Mouse (Mus musculus): ENCODE results near the gene Il4i1.
"Not testable (repeated sequence)": the region's sequence is repeated elsewhere in the genome, so short reads cannot be mapped to it uniquely, and the experiment has no call there.

Il4i1 gene

DNA sequence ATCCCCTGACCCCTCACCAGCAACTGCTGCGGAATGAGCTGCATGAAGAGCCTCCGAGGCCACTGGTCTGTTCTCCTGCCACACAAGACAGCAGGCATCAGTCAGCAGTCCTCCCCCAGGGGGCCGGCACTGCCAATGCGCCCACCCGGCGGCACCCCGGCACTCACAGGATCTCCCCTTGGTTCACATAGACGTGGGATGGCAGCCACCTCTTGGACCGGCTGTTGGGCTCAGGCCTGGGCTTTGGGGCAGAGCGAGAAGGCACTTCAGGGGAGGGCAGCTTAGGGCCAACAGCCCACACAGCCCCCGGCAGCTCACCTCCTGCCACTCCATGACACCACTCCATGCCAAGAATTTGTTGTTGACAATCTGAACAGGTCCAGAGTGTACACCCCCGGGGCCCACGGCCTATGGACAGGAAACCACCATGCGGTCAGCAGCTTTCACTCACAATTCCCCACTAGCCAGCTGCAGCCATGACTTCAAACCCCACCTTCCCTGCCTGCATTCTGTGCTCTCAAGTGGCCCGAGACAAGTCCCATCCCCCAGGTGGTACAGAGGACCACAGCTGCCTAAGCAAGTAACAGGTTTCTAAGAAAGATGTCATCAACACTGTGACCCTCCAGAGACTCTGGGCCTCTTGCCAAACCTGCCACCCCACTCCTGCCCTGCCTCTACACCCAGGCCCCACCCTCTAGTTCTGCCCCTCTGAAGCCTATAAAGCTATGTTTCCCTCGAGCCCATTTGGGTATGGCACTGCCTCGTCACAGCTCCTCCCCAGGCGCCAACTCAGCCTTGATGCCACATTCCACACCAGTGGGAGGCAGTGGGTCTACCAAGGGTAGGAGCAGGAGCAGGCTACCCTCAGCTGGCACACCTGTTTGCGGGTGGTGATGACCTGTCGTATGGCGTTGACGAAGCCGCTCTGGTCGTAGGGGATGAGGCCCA lies 48.7 kb downstream of the Il4i1 start:
- DNase-seq, result no peak

DNA sequence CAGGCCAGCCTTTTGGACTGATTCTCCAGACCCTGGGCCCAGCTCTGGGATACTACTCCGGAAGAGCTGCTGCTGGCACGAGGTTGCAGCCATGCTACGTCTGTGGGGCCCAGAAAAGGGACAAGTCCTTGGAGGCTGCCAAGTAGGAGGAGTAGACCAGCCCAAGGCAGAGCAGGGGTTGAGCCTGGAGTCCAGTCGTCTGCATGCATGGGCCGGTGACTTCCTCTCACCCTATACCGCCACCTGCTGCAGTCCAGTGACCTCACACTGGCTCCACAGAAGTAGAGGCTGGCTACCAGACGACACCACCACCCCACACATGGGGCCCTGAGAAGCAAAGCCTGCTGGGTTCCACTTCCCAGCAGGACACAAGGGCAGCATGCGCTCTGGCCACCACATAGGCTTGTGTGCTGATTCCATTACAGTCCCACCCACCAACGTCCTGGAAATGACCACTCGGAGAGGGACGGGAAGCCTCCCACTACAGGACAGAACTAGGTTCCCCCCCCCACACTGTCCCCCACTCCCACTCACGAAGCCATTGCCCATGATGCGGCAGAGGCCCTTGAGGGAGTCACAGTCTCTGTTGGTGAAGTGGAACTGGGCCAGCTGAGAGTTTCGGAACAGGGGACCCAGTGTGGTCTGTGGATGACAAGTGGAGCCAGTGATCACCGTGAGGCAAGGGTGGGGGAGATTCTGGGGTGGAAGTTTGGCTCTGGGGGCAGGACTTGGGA lies 50.3 kb downstream of the Il4i1 start:
- peak; percentile 73 for DNase-seq

DNA sequence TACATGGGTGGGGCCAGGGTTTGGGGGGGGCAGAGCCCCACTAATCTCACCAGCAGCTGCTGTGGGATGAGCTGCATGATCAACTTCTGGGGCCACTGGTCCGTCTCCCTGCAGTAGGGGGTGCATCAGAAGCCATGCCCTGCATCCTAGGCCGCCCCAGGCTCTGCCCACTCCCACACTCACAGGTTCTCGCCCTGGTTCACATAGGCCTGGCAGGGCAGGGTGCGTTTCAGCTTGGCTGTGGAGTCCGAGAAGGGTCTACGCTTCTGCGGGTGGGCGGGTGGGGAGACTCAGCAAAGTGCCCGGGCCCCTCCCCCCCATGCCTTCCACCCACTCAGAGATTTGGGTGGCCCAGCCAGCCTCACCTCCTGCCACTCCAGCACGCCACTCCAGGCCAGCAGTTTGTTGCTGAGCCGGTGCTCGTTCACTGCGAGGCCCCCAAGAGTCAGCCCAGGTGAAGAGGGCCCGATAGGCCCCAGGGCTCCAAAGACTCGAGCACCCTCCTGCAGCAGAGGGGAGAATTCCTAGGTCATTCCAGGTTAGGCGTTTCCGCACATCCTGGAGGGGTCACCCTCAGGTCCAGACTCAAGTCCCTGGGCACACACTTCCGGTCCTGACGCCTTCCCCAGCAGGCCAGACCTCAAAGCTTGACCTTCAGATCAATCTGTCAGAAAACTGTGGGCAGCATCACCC lies 51.0 kb downstream of the Il4i1 start:
- DNase-seq, result no peak

DNA sequence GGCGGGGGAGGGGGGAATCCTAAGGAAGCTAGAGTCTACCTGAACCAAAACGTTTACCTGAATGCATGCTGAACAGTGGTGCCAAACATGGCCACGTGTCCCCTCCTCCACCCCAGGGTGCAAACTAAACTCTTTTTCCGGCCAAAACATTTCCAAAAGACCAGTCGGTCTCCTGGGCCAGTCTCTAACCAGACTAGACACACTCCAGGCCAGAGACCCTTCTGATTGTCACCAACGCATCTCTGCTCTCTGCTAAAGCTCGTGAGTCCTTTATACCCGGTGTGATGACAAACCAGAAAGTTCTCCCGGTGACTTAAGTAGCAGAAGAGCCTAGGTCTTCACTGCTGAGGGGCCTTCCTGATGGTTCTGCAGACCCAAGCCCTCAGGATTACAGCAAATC lies 51.6 kb downstream of the Il4i1 start:
- no peak for DNase-seq

DNA sequence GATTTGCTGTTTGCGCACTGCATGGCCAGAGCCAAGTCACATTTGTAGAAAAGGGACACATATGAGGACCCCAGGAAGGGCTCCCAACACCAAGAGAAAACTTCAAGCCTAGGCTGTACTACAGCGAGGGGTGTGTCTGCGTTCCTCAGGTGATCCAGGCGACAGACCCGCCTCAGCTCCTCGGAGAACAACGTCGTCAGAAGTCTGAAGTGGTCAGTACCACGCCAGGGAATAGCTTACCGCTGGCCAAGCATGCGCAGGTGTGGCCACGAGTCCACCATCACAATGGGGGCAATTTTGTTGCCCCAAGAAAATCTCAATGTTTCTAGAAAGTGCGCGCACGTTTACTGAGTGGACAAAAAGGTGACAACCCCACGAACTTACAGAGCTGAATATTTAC lies 52.3 kb downstream of the Il4i1 start:
- peak; percentile 85 for DNase-seq

DNA sequence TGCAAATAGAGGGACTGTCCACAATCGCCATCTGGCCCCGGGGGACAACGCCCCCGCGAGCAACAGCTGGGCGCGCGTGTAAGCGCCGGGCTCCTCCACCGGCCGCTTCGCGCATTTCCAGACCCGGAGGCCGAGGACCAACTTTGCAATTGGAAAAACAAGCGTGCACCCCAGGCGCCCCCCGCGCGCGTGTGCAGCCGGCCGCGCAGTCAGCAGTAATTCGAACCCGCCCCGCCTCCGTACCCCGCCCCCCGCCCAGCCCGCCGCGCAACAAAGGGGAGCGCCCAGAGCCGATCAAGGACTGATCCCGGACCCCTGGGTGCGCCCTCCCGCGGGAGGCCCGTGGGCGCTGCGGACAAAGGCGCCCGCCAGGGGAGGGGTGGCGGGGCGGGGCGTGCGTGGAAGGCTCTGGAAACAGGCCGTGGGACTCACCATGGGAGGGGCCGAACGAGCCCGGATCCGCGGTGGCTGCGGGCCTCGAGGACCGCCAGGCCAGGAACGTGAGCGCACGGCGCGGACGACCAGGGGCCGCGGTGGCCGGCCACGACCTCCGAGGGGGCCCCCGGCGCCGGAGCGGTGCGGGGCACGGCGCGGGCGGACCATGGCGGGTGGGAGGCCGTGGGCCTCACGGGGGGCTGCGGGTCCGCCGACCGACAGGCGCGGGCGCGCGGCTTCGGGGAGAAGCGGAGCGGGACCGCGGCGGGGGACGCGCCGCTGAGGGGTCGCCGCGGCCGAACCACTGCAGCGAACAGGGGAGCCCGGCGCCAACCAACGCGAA lies 52.9 kb downstream of the Il4i1 start:
- DNase-seq, result peak; percentile 77

DNA sequence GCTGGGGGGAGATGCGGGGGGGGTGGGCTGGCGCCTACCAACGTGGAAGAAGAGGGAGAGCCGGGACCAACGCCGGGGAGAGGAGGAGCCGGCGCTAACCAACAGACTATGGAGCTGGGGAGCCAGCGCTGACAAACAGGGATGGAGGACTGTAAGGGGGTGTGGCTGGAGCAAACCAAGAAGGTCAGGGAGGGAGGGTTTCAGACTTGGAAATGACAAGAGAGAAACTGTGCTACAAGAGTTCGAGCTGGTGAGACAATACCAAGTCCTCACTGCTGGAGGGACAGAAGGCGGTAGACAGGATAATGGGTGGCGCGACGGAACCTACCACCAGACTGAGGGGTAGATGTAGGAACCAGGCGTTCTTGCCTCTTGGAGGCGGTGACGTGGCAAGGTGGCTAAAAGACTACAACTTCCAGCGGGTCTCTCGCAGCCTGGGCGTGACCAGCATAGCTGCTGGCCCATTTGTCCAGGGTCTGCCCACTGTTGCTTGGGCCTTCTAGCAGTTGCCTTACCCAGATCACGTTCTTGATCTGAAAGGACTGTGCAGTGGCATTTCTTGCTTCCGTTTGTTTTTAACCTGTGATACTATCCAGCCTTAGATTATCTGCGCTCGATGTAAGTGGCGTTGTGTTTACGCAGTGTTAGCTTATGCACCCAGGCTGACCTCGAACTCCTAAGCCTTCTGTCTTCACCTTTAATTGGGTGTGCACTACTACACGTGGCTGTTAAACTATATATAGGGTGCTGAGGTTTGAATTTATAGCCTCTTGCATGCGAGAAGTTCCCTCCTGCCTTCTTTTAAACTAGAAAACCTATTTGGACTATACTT lies 53.7 kb downstream of the Il4i1 start, which contains the start of gene Ptov1:
Ptov1 (minus strand) TSS at position 92 of the 832 bp plus-strand sequence.
- peak; percentile 97 for DNase-seq

DNA sequence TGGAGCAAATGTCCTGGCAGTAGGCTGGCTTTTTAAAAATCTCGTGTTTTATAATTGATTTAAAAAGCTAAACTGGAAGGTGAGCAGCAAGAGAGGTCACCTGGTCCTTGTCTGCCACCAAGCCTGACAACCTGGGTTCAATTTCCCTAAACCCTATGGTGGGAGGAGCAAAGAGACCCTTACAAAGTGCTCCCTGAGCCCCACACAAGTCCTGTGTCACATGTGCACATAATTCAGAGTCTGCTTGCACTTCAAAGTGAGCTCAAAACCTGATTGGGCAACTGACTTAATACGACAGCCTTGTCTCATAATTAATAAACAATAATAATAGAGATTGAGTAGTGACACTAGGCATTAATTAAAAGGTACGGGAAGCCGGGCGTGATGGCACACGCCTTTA lies 54.4 kb downstream of the Il4i1 start:
- no peak for DNase-seq

DNA sequence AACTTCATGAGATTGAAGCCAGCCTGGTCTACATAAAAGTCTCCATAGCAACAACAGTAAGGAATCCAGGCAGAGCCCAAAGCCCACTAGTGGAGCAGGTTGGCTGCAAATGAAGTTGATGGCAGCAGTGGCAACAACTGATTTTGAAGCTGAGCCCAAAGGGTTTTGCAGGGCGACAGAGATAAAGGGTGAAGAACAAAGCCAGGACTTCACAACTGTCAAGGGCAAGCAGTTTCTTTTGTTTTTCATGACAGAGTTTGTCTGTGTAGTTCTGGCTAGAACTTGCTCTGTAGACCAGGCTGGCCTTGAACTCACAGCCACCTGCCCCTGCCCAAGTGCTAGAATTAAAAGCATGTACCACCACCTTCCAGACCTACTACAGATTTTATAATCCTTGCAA lies 55.0 kb downstream of the Il4i1 start:
- no peak for DNase-seq

DNA sequence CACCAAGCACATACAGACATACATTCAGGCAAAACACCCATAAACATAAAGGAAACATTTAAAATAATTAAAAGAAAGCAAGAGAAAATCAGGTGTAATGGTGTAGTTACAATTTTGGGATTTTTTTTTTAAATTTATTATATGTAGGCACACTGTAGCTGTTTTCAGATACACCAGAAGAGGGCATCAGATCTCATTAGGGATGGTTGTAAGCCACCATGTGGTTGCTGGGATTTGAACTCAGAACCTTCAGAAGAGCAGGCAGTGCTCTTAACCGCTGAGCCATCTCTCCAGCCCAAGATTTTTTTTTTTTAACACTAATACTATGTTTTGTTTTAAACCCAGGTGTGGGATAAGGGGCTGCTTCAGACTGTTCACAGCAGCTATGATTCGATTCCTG lies 55.6 kb downstream of the Il4i1 start:
- not testable (repeated sequence) for DNase-seq

DNA sequence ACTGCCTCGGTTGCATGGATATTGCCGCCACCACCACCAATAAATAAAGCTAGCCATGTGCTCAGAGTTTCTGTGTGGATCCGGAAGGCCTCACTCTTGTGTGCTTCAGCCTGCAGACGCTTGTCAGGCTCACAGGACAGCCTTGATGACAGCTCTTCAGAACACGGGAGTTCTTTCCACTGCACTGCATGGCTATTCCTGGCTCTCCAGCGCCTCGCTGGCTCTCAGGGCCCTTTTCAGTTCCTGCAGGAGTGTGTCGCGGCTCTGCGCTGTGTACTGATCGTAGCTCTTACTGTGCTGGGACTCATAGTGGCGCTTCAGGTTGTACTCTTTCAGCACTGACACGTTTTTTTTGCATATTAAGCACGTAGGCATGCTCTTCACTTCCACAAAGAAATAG lies 61.6 kb downstream of the Il4i1 start:
- DNase-seq, result no peak

DNA sequence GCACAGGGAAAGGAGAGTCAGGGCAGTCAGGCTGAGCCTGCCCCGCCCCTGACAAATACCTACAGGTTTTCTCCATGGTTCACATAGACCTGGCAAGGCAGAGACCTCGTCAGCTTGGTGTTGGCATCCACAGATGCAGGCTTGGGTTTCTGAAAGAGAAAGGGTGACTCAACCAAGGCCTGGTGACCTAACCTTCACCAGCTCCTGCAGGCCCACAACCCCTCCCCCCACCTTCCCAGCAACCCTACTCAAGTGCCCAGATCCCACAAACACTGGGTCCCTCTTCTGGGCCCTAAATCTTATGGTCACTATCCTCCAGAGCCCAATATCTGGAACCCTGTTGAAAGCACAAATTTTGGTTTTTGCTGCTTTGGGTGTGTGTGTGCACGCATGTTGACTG lies 66.8 kb downstream of the Il4i1 start:
- DNase-seq, result no peak

DNA sequence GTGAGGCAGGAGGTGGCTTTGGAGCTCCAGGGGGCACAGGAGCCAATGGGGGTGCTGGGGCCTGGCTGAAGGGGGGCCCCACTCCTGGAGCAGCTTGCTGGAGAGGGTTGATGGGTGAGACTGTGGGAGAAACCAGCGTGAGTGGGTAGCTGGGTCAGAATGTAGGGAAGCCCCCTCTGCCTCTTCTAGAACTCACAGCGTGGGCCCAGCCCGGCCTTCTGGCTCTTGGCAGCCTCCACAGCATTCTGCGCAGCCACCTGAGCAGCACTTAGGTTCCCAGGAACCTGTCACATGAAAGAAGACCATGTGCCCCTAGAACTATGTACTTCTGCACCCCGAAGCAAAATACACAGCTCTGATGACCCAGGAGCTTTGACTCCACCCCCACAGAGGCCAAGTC lies 68.5 kb downstream of the Il4i1 start:
- no peak for DNase-seq

DNA sequence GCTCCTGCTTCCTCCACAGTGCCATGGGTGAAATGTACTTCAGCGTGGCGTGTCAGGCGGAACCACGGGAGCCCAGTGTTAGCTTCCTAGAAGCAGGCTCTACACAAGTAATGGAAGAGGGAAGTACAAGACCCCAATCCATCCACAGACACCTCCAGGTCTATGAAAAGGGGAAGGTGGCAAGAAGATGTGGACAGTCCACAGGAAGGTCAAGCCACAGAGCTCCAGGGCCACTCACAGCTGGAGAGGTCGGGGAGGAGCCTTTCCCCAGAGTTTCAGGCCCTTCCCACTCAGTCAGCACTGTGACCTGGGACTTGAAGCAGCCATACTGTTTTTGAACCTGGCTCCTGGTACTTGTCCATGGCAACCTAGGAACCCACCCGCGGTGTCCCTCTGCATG lies 70.8 kb downstream of the Il4i1 start:
- DNase-seq, result peak; percentile 53

DNA sequence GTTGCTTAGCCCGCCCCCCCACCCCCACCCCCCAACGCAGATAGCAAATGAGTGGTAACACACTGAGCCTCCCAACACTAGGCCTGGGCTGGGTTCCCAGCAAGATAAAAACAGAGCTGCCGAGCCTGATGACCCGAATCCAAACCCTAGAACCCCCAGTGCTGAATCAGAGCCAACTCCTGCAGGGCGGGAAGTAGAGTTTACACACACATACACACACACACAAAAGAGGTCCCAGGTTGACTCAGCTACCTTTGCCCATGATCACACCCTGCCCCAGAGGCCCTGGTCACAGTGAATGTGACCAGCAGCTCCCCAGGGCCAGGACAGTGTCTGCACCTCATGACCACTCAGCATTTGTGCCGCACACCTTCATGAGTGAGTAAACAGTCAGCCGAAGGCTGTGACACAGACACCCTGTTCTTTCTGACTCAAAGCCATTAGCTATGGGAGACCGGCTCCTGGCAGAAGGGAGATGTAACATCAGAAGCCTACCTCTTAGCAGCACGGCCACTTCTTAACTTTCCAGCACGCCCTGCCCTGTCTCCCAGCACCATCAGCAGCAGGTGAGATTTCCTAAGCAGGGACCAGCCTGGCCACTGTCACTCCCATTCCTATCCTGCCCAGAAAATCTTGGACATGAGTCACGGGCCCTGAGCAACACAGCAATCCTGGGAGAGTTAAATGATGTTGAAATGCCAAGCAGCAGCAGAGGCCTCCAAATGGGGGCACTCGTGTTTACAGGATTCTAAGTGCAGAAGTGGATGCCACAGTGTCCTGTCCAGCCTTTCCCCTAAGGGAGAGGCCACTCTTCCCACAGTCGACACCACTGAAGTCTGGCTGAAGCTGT lies 72.3 kb downstream of the Il4i1 start:
- no peak for DNase-seq

DNA sequence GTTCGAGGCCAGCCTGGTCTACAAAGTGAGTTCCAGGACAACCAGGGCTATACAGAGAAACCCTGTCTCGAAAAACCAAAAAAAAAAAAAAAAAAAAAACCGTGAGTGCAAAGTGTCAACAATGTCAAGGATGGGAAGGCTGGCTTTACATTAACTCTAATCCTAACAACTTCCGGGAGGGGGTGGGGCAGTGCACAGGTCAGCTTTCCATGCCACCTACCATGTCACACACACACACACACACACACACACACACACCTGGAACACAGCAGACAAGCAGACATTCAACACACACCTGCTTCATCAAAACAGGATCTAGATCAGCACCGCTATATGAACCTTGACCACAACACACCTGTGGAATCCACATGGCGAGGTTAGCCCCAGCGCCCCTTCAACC lies 74.0 kb downstream of the Il4i1 start:
- DNase-seq, result no peak
